Mouse (Mus musculus) neural tube, embryonic 14.5 days (tissue): Measurements from ENCODE around the gene Hist1h3i. TPM values are rescaled to one million over a fixed set of nuclear protein-coding genes. Genes with fewer than 3 reads are reported as not detected.
A peak's percentile ranks its signal among the peaks of the same experiment; 100 is the strongest.
"Not testable (repeated sequence)": the region's sequence is repeated elsewhere in the genome, so short reads cannot be mapped to it uniquely, and the experiment has no call there.

Experiments
- ATAC-seq: fragments of 200-750 bp; cut with Nextera tagmentation; 2 replicates; pipeline ENCODE4 v1.8.0; 2017; ENCODE audit warnings: low read depth, mild to moderate bottlenecking, moderate TSS enrichment, moderate library complexity
- H3K27ac ChIP-seq: fragments of 300-500 bp; sonication (generic); 2 replicates; pipeline ENCODE4 v1.5.1; 2014; ENCODE audit warnings: low read depth, mild to moderate bottlenecking, control low read depth, low read length, moderate library complexity, mixed read lengths
- H3K27me3 ChIP-seq: fragments of 300-500 bp; sonication (generic); 2 replicates; pipeline ENCODE4 v1.6.1; 2014; ENCODE audit warnings: low read length; ENCODE audit not compliant: control insufficient read depth, insufficient read depth
- H3K36me3 ChIP-seq: fragments of 300-500 bp; sonication (generic); 2 replicates; pipeline ENCODE4 v1.6.1; 2014; ENCODE audit warnings: low read length, mixed read lengths; ENCODE audit not compliant: control insufficient read depth, insufficient read depth
- H3K4me1 ChIP-seq: fragments of 300-500 bp; sonication (generic); 2 replicates; pipeline ENCODE4 v1.6.1; 2014; ENCODE audit warnings: low read length; ENCODE audit not compliant: control insufficient read depth, insufficient read depth
- H3K4me2 ChIP-seq: fragments of 300-500 bp; sonication (generic); 2 replicates; pipeline ENCODE4 v1.6.1; 2014; ENCODE audit warnings: mild to moderate bottlenecking, low read depth, low read length, control low read depth
- H3K4me3 ChIP-seq: fragments of 300-500 bp; sonication (generic); 2 replicates; pipeline ENCODE4 v1.5.1; 2014; ENCODE audit warnings: low read depth, low read length, control low read depth, mixed read lengths
- H3K9ac ChIP-seq: fragments of 300-500 bp; sonication (generic); replicated peaks from 2 replicates; pipeline ENCODE4 v1.6.1; 2014; ENCODE audit warnings: low read depth, mild to moderate bottlenecking, control low read depth, low read length, mixed read lengths
- H3K9me3 ChIP-seq: fragments of 300-500 bp; sonication (generic); 2 replicates; pipeline ENCODE4 v1.6.1; 2016; ENCODE audit warnings: low read length; ENCODE audit not compliant: control insufficient read depth
- WGBS: fragments of 180-500 bp; shearing (Covaris S2); extraction: QIAGEN DNeasy Blood & Tissue Kit; methylation state at CpG from one replicate; pipeline ENCODE4 v1.1.7; 2014; 5-methylcytosine and 5-hydroxymethylcytosine counted together
- polyA plus RNA-seq: library from polyadenylated mRNA; unstranded; fragments of >200 nt; fragmentation: Nextera tagmentation; extraction: Ambion mirVana; gene quantifications from 2 replicates; pipeline ENCODE4 v1.2.1, GENCODE M21; 2014

The Hist1h3i gene
- polyA plus RNA-seq, 1 experiment from 2014 or later = 21.5 TPM

DNA sequence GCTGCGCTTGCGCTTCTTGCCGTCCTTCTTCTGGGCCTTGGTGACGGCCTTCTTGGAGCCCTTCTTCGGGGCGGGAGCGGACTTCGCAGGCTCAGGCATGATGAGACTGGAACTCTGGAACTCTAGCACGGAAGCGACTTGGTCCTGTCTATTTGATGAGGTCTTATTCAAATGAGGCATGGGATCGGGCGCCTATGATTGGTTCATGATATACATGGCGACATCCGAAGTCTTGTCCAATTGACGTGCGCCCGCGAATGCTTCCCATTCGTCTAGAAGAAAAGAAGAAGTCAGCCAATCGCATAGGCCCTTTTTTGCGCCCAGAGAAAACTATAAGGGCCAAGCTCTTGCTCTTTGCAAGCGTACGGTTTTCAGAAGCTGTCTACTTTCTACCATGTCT lies 26.9 kb upstream of the Hist1h3i start, which contains the start of the genes Hist1h2bq and Hist1h2ao:
TSS of gene Hist1h2bq (minus strand) at position 125 of the 400 bp plus-strand sequence.
TSS of gene Hist1h2ao (plus strand) at position 393 of the 400 bp plus-strand sequence.
- not testable (repeated sequence) for H3K9me3 ChIP-seq, H3K27ac ChIP-seq, H3K4me3 ChIP-seq, H3K4me1 ChIP-seq, H3K9ac ChIP-seq, H3K4me2 ChIP-seq, H3K27me3 ChIP-seq, H3K36me3 ChIP-seq
- peak; percentile 98 for ATAC-seq
- no CpG with 5 or more reads among the region's 23 CpGs for WGBS

- no CpG with 5 or more reads among the region's 4 CpGs for WGBS
- H3K36me3 ChIP-seq, H3K9me3 ChIP-seq, H3K4me1 ChIP-seq, H3K27ac ChIP-seq, H3K4me2 ChIP-seq, H3K27me3 ChIP-seq, H3K9ac ChIP-seq, H3K4me3 ChIP-seq: not testable (repeated sequence)
- ATAC-seq = peak; percentile 68; the same call in 1 of the 2 replicates
These were observed 19.9 kb upstream of the Hist1h3i start for GRCm38 (mm10) chr13:21803058-21803457.

GRCm38 (mm10) chr13:21797163-21797562 lies 14.0 kb upstream of the Hist1h3i start:
- not testable (repeated sequence) for H3K4me3 ChIP-seq, H3K4me1 ChIP-seq, H3K27ac ChIP-seq, H3K9me3 ChIP-seq, H3K4me2 ChIP-seq, H3K9ac ChIP-seq, H3K36me3 ChIP-seq, H3K27me3 ChIP-seq, ATAC-seq

DNA sequence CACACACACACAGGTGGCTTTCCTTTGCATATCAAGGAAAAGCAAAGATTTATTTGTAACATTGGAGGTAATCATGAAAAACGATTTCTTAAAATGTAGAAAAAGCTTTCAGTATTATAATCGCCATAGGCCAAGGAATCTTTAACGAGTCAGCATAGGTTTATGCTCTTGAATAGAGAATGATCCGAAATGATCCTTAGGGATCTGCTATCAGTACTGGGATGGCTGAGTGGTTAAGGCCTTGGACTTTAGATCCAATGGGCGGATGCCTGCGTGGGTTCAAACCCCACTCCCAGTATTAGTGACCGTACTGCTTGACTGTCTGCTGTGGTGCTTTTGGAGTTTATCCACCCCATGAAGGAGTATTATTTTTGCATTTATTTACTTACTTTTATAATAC lies 12.4 kb upstream of the Hist1h3i start:
- no peak overlapping the region for H3K4me2 ChIP-seq
- 91% methylated on average over 7 of the region's 7 CpGs for WGBS
- H3K9me3 ChIP-seq = no peaks in the 10 kb centered on the region
- H3K9ac ChIP-seq = no peak overlapping the region
- no peaks in the 10 kb centered on the region for H3K36me3 ChIP-seq
- no peak overlapping the region for H3K27ac ChIP-seq
- no peaks in the 10 kb centered on the region for H3K4me1 ChIP-seq
- no peak overlapping the region for H3K4me3 ChIP-seq
- no peaks in the 10 kb centered on the region for H3K27me3 ChIP-seq
- ATAC-seq = no peak

DNA sequence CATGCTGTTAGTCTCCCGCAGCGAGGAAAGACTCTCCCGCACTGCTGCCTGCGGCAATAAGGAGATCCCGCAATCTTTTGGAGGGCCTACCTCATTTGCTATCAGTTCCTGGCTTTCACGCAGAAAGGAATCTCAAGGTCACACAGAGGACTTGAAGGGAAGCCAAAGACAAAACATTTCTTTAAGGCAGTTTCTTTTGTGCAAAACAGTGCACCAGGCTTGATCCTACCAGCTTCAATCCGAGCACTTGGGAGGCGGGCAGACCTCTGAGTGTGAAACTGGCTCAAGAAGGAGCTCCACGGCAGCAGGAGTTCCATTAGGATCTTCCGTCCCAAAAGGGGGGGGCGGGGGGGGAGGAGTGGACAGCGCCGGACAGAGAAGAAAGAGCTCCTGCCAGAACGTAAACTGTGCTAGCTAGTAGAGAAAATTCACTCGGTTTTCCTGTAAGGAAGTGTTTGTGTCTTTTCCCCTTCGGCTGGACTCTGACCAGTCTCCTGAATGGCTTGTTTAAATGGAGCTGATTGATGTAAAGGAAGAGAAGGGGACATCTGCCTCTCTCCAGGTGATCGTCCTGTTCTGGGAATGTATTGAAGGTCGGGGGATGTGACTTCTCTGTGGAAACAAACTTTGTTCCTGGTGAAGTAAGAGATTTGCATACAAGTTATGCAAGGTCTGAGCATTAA lies 7.6 kb upstream of the Hist1h3i start:
- ATAC-seq = no peak
- H3K4me2 ChIP-seq = peak overlapping the region; percentile 40
- no peak overlapping the region for H3K4me3 ChIP-seq
- no peak overlapping the region for H3K27ac ChIP-seq
- H3K4me1 ChIP-seq = peaks cover 12% of the 10 kb centered on the region
- H3K36me3 ChIP-seq = no peaks in the 10 kb centered on the region
- H3K9me3 ChIP-seq = no peaks in the 10 kb centered on the region
- no peak overlapping the region for H3K9ac ChIP-seq
- 7% methylated on average over 17 of the region's 18 CpGs for WGBS
- H3K27me3 ChIP-seq = no peaks in the 10 kb centered on the region

- H3K27me3 ChIP-seq = no peaks in the 10 kb centered on the region
- no peak for ATAC-seq
- 57% methylated on average over 6 of the region's 6 CpGs for WGBS
- peaks cover 12% of the 10 kb centered on the region for H3K4me1 ChIP-seq
- no peak overlapping the region for H3K9ac ChIP-seq
- H3K9me3 ChIP-seq = no peaks in the 10 kb centered on the region
- no peak overlapping the region for H3K4me2 ChIP-seq
- H3K4me3 ChIP-seq = no peak overlapping the region
- H3K36me3 ChIP-seq = no peaks in the 10 kb centered on the region
- no peak overlapping the region for H3K27ac ChIP-seq
These were observed 6.8 kb upstream of the Hist1h3i start for GRCm38 (mm10) chr13:21789925-21790324.

DNA sequence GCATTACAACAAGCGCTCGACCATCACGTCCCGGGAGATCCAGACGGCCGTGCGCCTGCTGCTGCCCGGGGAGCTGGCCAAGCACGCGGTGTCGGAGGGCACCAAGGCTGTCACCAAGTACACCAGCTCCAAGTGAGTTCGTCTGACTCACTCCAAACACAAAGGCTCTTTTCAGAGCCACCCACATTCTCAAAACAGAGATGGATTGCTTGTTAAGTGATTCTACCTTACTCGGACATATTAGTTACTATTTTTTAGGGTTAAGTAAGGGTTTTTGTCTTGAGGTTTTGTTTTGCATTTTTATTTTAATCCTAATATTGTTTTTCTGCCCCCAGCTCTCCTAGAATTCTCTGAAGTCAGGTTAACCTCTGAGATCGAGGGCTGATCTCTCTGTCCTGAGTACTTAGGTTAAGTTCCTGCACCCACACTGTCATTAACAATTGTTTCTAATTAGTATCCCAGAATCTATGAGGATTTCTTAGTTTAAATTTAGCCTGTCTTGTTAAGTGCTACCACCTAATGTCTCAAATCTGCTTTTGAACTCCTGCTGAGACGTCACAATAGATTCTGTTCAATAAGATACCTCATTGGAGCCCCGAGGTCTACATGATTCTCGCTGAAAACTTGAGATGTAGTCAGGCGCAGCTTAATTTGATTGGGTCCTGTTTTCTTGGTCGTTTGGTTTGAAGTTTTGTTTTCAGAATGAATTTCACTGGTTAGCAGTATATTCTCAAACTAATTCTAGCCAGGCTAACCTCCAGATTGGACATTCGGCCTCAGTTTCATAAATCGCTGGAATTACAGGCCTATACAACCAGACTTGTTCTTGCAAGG lies 4.8 kb upstream of the Hist1h3i start:
- Histone ChIP-seq H3K4me3 (peak overlapping the region; percentile 29), H3K27ac (peak overlapping the region; percentile 5; the same call in 1 of the 2 replicates), H3K27me3 (no peaks in the 10 kb centered on the region), H3K36me3 (no peaks in the 10 kb centered on the region), H3K9ac (no peak overlapping the region), H3K4me1 (peaks cover 16% of the 10 kb centered on the region), H3K9me3 (no peaks in the 10 kb centered on the region), H3K4me2 (peak overlapping the region; percentile 56)
- WGBS = 12% methylated on average over 14 of the region's 21 CpGs
- ATAC-seq = peak; percentile 29; the same call in 1 of the 2 replicates

DNA sequence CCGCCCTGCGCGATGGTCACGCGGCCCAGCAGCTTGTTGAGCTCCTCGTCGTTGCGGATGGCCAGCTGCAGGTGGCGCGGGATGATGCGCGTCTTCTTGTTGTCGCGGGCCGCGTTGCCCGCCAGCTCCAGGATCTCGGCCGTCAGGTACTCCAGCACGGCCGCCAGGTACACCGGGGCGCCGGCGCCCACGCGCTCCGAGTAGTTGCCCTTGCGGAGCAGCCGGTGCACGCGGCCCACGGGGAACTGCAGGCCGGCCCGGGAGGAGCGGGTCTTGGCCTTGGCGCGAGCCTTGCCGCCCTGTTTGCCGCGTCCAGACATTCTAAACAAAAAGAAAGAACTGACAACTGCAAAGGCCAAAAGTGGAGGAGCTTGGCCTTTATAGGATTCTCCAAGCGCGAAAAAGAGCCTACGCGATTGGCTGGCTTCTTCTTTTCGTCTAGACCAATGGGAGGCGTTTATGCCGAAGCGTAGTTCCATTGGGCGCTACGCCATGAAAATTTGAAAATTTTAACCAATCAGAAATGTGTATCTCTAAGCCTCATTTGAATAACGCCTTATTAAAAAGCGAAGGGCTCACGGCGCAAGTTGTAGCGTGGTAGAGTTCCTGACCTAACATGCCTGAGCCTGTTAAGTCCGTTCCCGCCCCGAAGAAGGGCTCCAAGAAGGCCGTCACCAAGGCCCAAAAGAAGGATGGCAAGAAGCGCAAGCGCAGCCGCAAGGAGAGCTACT lies 3.9 kb upstream of the Hist1h3i start, which contains the start of the genes Hist1h2an and Hist1h2bp:
TSS of gene Hist1h2an (minus strand) at position 320 of the 731 bp plus-strand sequence.
TSS of gene Hist1h2bp (plus strand) at position 563 of the 731 bp plus-strand sequence.
- H3K36me3 ChIP-seq, H3K9me3 ChIP-seq, H3K27me3 ChIP-seq, H3K9ac ChIP-seq: not testable (repeated sequence)
- ATAC-seq = peak; percentile 95
- Histone ChIP-seq H3K27ac (peak within 1 kb of the TSS; percentile 52), H3K4me3 (peak within 1 kb of the TSS; percentile 29), H3K4me1 (peaks cover 23% of the 10 kb centered on the region), H3K4me2 (peak within 1 kb of the TSS; percentile 56)
- WGBS = under 1% methylated on average over 35 of the region's 63 CpGs
